Mouse (Mus musculus) thymus, adult 2 months (tissue): ENCODE results near the gene B230217C12Rik.

Experiments
- CTCF ChIP-seq: fragments of 200-500 bp; IDR thresholded peaks from 2 replicates; pipeline ENCODE4 v1.5.1; 2012; ENCODE audit warnings: mild to moderate bottlenecking, control low read depth, low read length, moderate library complexity, borderline replicate concordance; ENCODE audit not compliant: control insufficient read depth, poor library complexity, insufficient read depth; ENCODE audit errors: extremely low read depth
- POLR2A ChIP-seq: fragments of 200-500 bp; IDR thresholded peaks from 2 replicates; pipeline ENCODE4 v1.6.1; 2012; ENCODE audit warnings: mild to moderate bottlenecking, low read length, control low read depth, moderate library complexity; ENCODE audit not compliant: control insufficient read depth, poor library complexity, insufficient read depth; ENCODE audit errors: extremely low read depth

DNA sequence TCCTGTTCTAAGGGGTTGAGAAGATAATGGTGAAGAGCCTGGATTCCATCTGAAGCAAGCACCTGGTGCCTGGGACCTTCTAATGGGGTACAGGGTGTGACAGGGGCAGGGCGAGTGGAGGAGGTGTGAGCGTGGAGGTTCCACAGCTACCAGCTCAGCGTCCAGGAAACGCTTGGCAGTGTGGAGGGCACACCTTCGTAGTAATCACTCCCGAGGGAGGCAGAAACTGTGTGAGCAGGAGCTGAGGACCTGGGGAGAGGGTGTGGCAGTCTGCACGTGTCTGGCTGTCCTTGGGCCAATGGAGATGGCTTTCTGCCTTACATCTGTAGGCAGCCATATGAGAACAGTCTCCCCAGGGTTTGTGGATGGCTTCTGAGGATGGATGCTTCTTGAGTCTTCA, 27.5 kb upstream of the B230217C12Rik start:
- TF ChIP-seq CTCF, result no peak
- no peak for TF ChIP-seq POLR2A
